Mouse (Mus musculus) forebrain, embryonic 10.5 days (tissue): ENCODE measurements around the gene Zc2hc1c. TPM values are rescaled to one million over a fixed set of nuclear protein-coding genes. Genes with fewer than 3 reads are reported as not detected.

ENCODE experiments used
- DNase-seq: peaks from one replicate; pipeline ENCODE4 v3.0.0-alpha.2; 2017; ENCODE audit warnings: low spot score; ENCODE audit errors: extremely low spot score
- H3K27ac ChIP-seq: fragments of 300-500 bp; sonication (generic); 2 replicates; pipeline ENCODE4 v1.5.1; 2016; ENCODE audit warnings: mild to moderate bottlenecking
- H3K27me3 ChIP-seq: fragments of 300-500 bp; sonication (generic); 2 replicates; pipeline ENCODE4 v1.6.1; 2016; ENCODE audit warnings: mild to moderate bottlenecking; ENCODE audit not compliant: poor library complexity, severe bottlenecking
- H3K36me3 ChIP-seq: fragments of 300-500 bp; sonication (generic); replicated peaks from 2 replicates; pipeline ENCODE4 v1.6.1; 2016; ENCODE audit warnings: mild to moderate bottlenecking, moderate library complexity
- H3K4me1 ChIP-seq: fragments of 300-500 bp; sonication (generic); 2 replicates; pipeline ENCODE4 v1.6.1; 2016
- H3K4me3 ChIP-seq: fragments of 300-500 bp; sonication (generic); 2 replicates; pipeline ENCODE4 v1.5.1; 2016; ENCODE audit warnings: mild to moderate bottlenecking, moderate library complexity
- H3K9me3 ChIP-seq: fragments of 300-500 bp; sonication (generic); 2 replicates; pipeline ENCODE4 v1.6.1; 2016; ENCODE audit warnings: mild to moderate bottlenecking, moderate library complexity
- WGBS: fragments of 180-500 bp; shearing (Covaris S2); methylation state at CpG from one replicate; pipeline ENCODE4 v1.1.7; 2016; 5-methylcytosine and 5-hydroxymethylcytosine counted together
- polyA plus RNA-seq: library from polyadenylated mRNA; unstranded; fragments of >200 nt; fragmentation: Nextera tagmentation; extraction: Ambion mirVana; gene quantifications from 2 replicates; pipeline ENCODE4 v1.2.1, GENCODE M21; 2016

Gene Zc2hc1c
- polyA plus RNA-seq, 1 experiment from 2014 or later, result 1.3 TPM

DNA sequence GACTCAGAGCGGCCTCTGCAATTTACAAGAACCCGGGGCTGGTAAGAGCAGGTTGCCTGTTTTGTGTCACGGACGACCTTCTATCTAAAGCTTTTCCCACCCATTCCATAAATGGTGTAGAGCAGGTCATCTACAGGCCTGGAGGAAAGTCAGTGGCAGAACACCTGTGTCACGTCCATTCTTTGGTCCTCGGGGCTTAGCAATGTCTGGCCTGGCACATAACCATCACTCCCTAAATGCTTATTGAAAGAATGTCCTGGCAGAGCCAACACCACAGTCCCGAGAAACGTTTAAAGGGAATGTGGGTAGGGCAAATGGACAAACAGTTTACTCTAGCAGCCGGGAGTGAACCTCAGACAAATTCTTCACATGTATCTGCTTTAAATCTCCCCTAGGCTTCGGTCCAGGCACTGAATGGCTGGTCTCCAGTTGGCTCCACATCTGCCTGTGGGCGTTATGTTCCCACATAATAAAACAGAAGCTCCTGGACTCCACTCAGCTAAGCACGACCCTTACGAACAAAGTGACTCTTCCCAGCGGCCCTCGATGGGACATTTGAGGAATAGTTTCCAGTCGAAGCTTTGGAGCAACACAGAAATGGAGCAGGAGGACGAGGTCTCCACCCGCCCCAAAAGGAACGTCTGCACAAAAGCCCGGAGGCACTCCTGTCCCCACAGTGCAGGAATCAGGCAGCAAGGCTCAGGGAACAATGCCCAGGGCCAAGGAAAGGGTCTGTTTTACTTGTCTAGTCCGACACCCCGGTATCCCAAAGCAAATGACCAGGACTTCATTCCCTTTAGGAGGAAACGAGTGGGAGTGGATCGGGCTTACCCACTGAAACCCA lies 988 bp downstream of the Zc2hc1c start:
- no peaks in the 10 kb centered on the region; the same call in 1 of the 2 replicates for H3K36me3 ChIP-seq
- peaks cover 28% of the 10 kb centered on the region for H3K4me1 ChIP-seq
- WGBS, result 61% methylated on average over 24 of the region's 24 CpGs
- DNase-seq, result no peak
- H3K27me3 ChIP-seq, result peaks cover 23% of the 10 kb centered on the region
- H3K9me3 ChIP-seq, result peaks cover 13% of the 10 kb centered on the region
- peak overlapping the region; percentile 65 for H3K4me3 ChIP-seq
- peak overlapping the region; percentile 86 for H3K27ac ChIP-seq

GRCm38 (mm10) chr12:85290633-85291032 lies 2.2 kb downstream of the Zc2hc1c start:
- 85% methylated on average over 10 of the region's 10 CpGs for whole genome bisulfite sequencing
- Histone ChIP-seq H3K4me1 (peaks cover 28% of the 10 kb centered on the region), H3K36me3 (no peaks in the 10 kb centered on the region; the same call in 1 of the 2 replicates), H3K27ac (no peak overlapping the region), H3K9me3 (peaks cover 19% of the 10 kb centered on the region), H3K4me3 (no peak overlapping the region), H3K27me3 (peaks cover 23% of the 10 kb centered on the region)
- no peak for DNase-seq

DNA sequence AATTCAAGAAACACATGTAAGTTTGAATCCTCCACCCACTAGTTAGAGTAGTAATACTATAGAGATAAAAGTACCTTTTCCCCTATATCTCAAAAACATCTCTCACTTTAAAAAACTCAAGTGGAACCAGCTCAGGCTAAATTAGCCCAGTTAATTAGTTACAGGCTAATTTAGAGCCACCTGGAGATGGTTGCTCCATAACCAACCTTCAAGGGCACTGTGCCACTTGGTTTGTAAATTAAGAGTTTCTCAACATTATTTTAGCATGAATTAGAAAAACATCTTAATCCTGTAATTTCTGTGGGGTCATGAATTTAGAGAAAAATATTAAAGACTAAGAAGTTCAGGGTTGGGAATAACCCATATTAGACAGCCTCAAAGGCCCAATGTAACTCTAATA lies 3.1 kb downstream of the Zc2hc1c start:
- no peak overlapping the region for H3K27ac ChIP-seq
- H3K27me3 ChIP-seq, result peaks cover 23% of the 10 kb centered on the region
- peaks cover 19% of the 10 kb centered on the region for H3K9me3 ChIP-seq
- peaks cover 28% of the 10 kb centered on the region for H3K4me1 ChIP-seq
- H3K4me3 ChIP-seq, result no peak overlapping the region
- no peak for DNase-seq
- H3K36me3 ChIP-seq, result peaks cover 5% of the 10 kb centered on the region

DNA sequence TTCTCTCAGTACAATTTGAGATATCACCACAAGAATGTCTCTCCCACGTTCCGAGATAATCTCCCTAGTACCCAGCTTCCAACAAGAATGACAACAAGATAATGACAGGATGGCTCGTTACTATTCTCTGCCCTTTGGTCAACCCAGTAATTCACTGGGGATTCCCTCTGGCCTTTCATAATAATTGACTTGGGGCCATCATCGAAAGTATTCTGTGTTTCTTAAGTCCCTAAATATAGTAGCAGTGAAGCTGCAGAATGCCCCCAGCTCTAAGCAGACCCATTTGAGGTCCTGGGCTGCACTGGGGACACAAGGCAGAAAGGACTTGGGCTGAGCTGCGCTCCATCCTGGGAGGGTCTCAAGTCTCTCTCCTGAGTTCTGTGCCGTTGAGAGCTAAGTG lies 3.9 kb downstream of the Zc2hc1c start:
- 82% methylated on average over 6 of the region's 6 CpGs for WGBS
- Histone ChIP-seq H3K4me3 (no peak overlapping the region), H3K36me3 (peaks cover 10% of the 10 kb centered on the region), H3K27ac (no peak overlapping the region), H3K4me1 (peaks cover 28% of the 10 kb centered on the region), H3K9me3 (peaks cover 19% of the 10 kb centered on the region), H3K27me3 (peaks cover 23% of the 10 kb centered on the region)
- no peak for DNase-seq

- no peak overlapping the region for H3K4me3 ChIP-seq
- no peak for DNase-seq
- H3K36me3 ChIP-seq, result peaks cover 13% of the 10 kb centered on the region
- H3K27me3 ChIP-seq, result peaks cover 23% of the 10 kb centered on the region
- H3K27ac ChIP-seq, result no peak overlapping the region
- H3K9me3 ChIP-seq, result peaks cover 19% of the 10 kb centered on the region
- H3K4me1 ChIP-seq, result peaks cover 25% of the 10 kb centered on the region
Measured at GRCm38 (mm10) chr12:85292906-85293305, 4.5 kb downstream of the Zc2hc1c start.

DNA sequence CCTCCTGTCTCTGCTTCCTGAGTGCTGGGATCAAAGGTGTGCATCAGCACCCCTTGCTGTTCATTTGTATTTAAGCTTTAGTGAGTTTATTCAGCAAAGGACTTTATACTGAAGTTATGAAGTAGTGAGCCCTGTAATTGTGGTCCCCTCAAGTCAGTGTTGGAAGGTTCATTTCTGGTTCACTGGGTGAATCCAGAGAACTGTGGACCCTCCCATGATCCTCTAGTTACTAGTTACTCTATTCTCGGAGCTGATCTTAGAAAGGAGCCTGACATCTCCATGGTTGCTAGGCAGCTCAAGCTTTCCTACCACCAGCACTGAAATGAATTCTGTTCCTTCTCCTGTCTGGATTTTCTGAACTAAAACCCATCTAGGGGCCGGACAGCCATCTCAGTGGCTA lies 7.1 kb downstream of the Zc2hc1c start:
- WGBS, result 92% methylated on average over 2 of the region's 2 CpGs

GRCm38 (mm10) chr12:85296915-85297314 lies 8.5 kb downstream of the Zc2hc1c start:
- WGBS, result 91% methylated on average over 5 of the region's 5 CpGs
- H3K36me3 ChIP-seq, result peaks cover 53% of the 10 kb centered on the region
- DNase-seq, result no peak
- H3K4me1 ChIP-seq, result peaks cover 3% of the 10 kb centered on the region; the same call in 1 of the 2 replicates
- no peaks in the 10 kb centered on the region for H3K27me3 ChIP-seq
- no peak overlapping the region for H3K4me3 ChIP-seq
- peaks cover 19% of the 10 kb centered on the region for H3K9me3 ChIP-seq
- no peak overlapping the region for H3K27ac ChIP-seq

More for the DNA sequence above, 7.1 kb downstream of the Zc2hc1c start:
- no peak for DNase-seq
- Histone ChIP-seq H3K36me3 (peaks cover 39% of the 10 kb centered on the region), H3K27ac (no peak overlapping the region), H3K4me3 (no peak overlapping the region), H3K27me3 (peaks cover 5% of the 10 kb centered on the region), H3K4me1 (peaks cover 6% of the 10 kb centered on the region; the same call in 1 of the 2 replicates), H3K9me3 (peaks cover 19% of the 10 kb centered on the region)

DNA sequence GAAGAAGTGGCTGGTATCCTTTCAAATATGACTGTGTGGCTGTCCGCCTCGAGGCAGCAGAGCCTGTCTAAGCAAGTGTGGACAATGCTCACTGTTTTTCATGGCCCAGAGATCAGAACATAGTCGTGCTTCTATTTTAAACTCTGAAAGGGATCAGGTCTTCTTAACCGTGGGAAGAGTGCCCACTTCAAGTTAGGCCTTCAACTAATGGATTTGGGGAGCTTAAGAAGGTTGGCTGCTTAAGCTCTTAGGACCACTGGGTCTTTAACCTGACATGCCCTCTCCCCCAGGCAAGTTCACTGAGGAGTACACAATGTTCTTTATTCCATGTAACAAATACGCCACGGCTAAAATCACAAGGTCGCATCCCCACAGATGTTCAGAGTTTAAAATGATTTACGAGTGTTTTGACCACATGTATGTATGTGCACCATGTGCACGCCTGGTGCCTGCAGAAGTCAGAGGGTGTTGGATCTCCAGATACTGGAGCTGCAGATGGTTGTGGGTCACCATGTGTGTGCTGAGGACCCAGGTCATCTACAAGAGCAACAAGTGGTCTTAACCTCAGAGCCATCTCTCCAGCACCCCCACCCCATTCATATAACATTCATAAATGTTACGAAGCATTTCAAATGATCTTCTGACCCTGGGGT lies 9.1 kb downstream of the Zc2hc1c start:
- Histone ChIP-seq H3K27ac (no peak overlapping the region), H3K4me1 (peaks cover under 1% of the 10 kb centered on the region; the same call in 1 of the 2 replicates), H3K9me3 (peaks cover 19% of the 10 kb centered on the region), H3K36me3 (peaks cover 59% of the 10 kb centered on the region), H3K27me3 (no peaks in the 10 kb centered on the region), H3K4me3 (no peak overlapping the region)
- no peak for DNase-seq
- 81% methylated on average over 10 of the region's 10 CpGs for WGBS

- Histone ChIP-seq H3K36me3 (peaks cover 67% of the 10 kb centered on the region), H3K4me3 (no peak overlapping the region), H3K27ac (no peak overlapping the region), H3K4me1 (no peaks in the 10 kb centered on the region), H3K9me3 (peaks cover 15% of the 10 kb centered on the region), H3K27me3 (no peaks in the 10 kb centered on the region)
- no peak for DNase-seq
- WGBS, result 89% methylated on average over 11 of the region's 11 CpGs
Measured at GRCm38 (mm10) chr12:85298127-85298834, 9.9 kb downstream of the Zc2hc1c start.

DNA sequence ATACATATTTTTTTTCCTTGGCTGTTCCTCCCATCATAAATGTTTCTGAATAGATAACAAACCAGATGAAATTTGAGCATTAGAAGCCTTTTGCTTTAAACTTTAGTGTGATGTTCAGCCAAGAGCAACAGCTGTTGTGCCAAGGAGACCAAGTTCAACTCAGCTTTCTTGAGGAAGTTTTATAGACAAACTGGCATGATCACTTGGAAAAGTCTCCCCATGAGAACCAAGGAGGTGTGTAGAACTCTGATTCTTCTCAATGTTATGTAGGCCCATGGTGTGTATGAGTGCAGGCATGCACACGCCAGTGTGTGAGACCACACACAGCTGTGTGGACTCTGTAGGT lies 10.4 kb downstream of the Zc2hc1c start:
- 93% methylated on average over 1 of the region's 1 CpGs for WGBS
- no peaks in the 10 kb centered on the region for H3K4me1 ChIP-seq
- no peak for DNase-seq
- no peaks in the 10 kb centered on the region for H3K27me3 ChIP-seq
- H3K4me3 ChIP-seq, result no peak overlapping the region
- H3K9me3 ChIP-seq, result peaks cover 12% of the 10 kb centered on the region
- H3K36me3 ChIP-seq, result peaks cover 72% of the 10 kb centered on the region
- H3K27ac ChIP-seq, result no peak overlapping the region

GRCm38 (mm10) chr12:85303256-85303655 lies 14.9 kb downstream of the Zc2hc1c start:
- 90% methylated on average over 2 of the region's 2 CpGs for WGBS

DNA sequence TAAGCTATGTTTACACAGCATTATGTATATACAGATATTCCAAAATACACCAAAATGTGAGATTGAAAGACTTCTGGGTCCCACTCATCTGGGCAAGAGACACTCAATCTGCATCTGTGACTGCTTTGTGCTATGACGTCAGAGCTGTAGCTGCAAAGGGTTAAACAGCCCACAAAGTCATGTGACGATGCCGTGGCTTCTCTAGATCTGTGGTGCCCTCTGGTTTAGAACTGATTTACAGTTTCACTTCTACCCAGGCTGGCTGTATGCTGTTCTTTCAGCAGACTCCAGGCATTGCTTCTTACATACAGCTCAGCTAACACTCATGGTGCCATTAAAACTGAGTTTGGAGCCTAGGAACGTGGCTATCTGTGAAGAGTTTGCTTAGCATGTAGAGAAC lies 16.3 kb downstream of the Zc2hc1c start:
- Histone ChIP-seq H3K36me3 (peaks cover 100% of the 10 kb centered on the region), H3K27ac (no peak overlapping the region), H3K27me3 (no peaks in the 10 kb centered on the region), H3K4me1 (peaks cover 3% of the 10 kb centered on the region; the same call in 1 of the 2 replicates), H3K4me3 (no peak overlapping the region), H3K9me3 (no peaks in the 10 kb centered on the region)
- WGBS, result 86% methylated on average over 4 of the region's 4 CpGs
- no peak for DNase-seq

More at GRCm38 (mm10) chr12:85303256-85303655, 14.9 kb downstream of the Zc2hc1c start:
- H3K4me3 ChIP-seq, result no peak overlapping the region
- H3K36me3 ChIP-seq, result peaks cover 100% of the 10 kb centered on the region
- DNase-seq, result no peak
- H3K4me1 ChIP-seq, result peaks cover 3% of the 10 kb centered on the region; the same call in 1 of the 2 replicates
- H3K27ac ChIP-seq, result no peak overlapping the region
- H3K9me3 ChIP-seq, result no peaks in the 10 kb centered on the region
- no peaks in the 10 kb centered on the region for H3K27me3 ChIP-seq
